Mouse (Mus musculus) ES-Bruce4 (cell line): ENCODE data around the gene Zpr1. TPM values are rescaled to one million over a fixed set of nuclear protein-coding genes. Genes with fewer than 3 reads are reported as not detected.

ENCODE experiments used
- H3K27ac ChIP-seq: 2 replicates; pipeline ENCODE4 v1.5.1; 2012; ENCODE audit warnings: low read length, inconsistent platforms; ENCODE audit not compliant: insufficient read depth
- H3K27me3 ChIP-seq: 2 replicates; pipeline ENCODE4 v1.6.1; 2012; ENCODE audit warnings: mild to moderate bottlenecking, low read length, inconsistent platforms; ENCODE audit not compliant: control insufficient read depth, poor library complexity, insufficient read depth, severe bottlenecking
- H3K36me3 ChIP-seq: 2 replicates; pipeline ENCODE4 v1.6.1; 2012; ENCODE audit warnings: inconsistent platforms, mild to moderate bottlenecking, low read length, moderate library complexity; ENCODE audit not compliant: control insufficient read depth, poor library complexity, insufficient read depth, severe bottlenecking
- H3K4me1 ChIP-seq: one replicate; pipeline ENCODE4 v1.8.1; 2011; ENCODE audit warnings: low read length; ENCODE audit not compliant: control insufficient read depth, insufficient read depth
- H3K4me3 ChIP-seq: 2 replicates; pipeline ENCODE4 v1.5.1; 2011; ENCODE audit warnings: low read depth, mild to moderate bottlenecking, low read length
- H3K9ac ChIP-seq: 2 replicates; pipeline ENCODE4 v1.6.1; 2012; ENCODE audit warnings: low read depth, mild to moderate bottlenecking, inconsistent platforms; ENCODE audit not compliant: poor library complexity, severe bottlenecking
- H3K9me3 ChIP-seq: replicated peaks from 2 replicates; pipeline ENCODE4 v1.6.1; 2012; ENCODE audit warnings: mild to moderate bottlenecking, low read length, inconsistent platforms; ENCODE audit not compliant: control insufficient read depth, poor library complexity, insufficient read depth, severe bottlenecking
- CTCF ChIP-seq: IDR thresholded peaks from one replicate; pipeline ENCODE4 v1.8.1; 2011; ENCODE audit warnings: low read depth, low read length
- EP300 ChIP-seq: IDR thresholded peaks from 2 replicates; pipeline ENCODE4 v1.6.1; 2011; ENCODE audit warnings: low read depth, low read length; ENCODE audit not compliant: insufficient read depth
- POLR2A ChIP-seq: IDR thresholded peaks from one replicate; pipeline ENCODE4 v1.8.1; 2011; ENCODE audit warnings: low read length; ENCODE audit not compliant: insufficient read depth
- polyA plus RNA-seq: library from polyadenylated mRNA; stranded (reverse); fragments of >200 nt; gene quantifications from 2 replicates; pipeline ENCODE4 v1.2.4, GENCODE M21; 2011; ENCODE audit warnings: low read depth; ENCODE audit not compliant: missing spikeins, insufficient read depth, insufficient read length

Gene Zpr1
- polyA plus RNA-seq, 1 experiment, result 69.0 TPM

DNA sequence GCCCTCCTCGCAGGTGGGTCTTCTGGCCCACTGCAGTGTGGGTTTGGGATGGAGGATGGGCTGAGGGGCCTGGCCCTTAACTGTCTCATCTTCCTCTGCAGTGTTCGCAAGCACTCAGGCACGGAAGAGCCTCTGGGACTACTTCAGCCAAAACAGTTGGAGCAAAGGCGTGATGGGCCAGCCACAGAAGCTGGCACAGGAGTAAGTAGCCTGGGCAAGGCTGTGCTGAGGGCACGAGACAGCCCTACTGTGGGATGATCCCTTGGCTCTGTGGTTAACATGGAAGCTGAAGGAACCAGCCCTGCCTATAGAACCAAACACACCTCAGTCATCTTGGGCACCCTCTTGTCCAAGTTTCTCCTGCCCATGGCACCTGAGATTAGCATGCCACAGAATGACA is 3.7 kb upstream of the Zpr1 start:
- Histone ChIP-seq H3K9ac (no peak overlapping the region), H3K36me3 (no peaks in the 10 kb centered on the region), H3K4me1 (no peaks in the 10 kb centered on the region), H3K9me3 (no peaks in the 10 kb centered on the region), H3K27me3 (no peaks in the 10 kb centered on the region), H3K4me3 (no peak overlapping the region), H3K27ac (no peak overlapping the region)
- no peak for TF ChIP-seq POLR2A
- no peak for TF ChIP-seq CTCF
- TF ChIP-seq EP300, result no peak

DNA sequence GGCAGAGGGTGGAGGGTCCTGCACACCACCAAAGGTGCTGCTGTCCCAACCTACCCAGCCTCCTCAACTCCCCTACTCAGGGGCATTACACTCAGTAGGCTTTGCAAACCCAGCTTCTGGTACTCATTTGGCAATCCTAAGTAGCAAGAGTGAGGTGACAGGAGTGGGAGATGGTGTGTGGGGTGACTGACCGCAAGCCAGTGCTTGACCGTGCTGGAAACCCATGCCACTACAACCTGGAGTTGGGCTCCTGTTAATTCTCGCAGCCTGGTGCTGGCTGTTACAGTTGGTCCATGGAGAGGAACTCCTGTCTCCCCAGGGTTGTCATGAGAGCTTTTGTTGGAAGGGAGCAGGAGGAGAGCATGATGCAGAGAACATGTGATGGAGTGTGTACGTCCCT is 2.1 kb upstream of the Zpr1 start:
- no peaks in the 10 kb centered on the region for H3K4me1 ChIP-seq
- H3K27me3 ChIP-seq, result no peaks in the 10 kb centered on the region
- no peak overlapping the region for H3K4me3 ChIP-seq
- no peaks in the 10 kb centered on the region for H3K9me3 ChIP-seq
- peaks cover 10% of the 10 kb centered on the region for H3K36me3 ChIP-seq
- H3K9ac ChIP-seq, result no peak overlapping the region
- no peak for TF ChIP-seq EP300
- no peak for TF ChIP-seq CTCF
- no peak overlapping the region for H3K27ac ChIP-seq

DNA sequence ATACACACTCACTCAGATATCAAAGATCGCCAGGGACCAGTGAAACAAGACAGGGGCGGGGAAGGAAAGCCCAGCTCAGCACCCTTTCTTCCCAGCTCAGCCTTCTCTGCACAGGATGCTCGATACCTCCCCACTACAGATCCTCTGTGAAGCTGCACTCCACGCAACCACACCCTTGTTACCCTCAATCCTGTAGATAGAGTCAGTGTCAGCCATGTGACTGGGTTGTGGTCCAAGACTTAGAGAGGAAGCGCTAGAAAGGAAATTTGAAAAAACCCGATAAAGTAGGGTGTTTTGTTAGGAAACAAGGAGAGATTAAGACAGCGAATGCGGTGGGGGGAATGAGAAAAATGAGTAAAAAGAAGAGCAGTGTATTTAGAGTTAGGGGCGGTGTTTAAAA is 794 bp upstream of the Zpr1 start:
- peaks cover 23% of the 10 kb centered on the region for H3K36me3 ChIP-seq
- H3K9me3 ChIP-seq, result no peaks in the 10 kb centered on the region
- no peaks in the 10 kb centered on the region for H3K27me3 ChIP-seq
- H3K27ac ChIP-seq, result no peak overlapping the region
- H3K9ac ChIP-seq, result peak overlapping the region; percentile 74
- H3K4me3 ChIP-seq, result no peak overlapping the region
- TF ChIP-seq EP300 (no peak), POLR2A (no peak), CTCF (no peak)
- H3K4me1 ChIP-seq, result no peaks in the 10 kb centered on the region

DNA sequence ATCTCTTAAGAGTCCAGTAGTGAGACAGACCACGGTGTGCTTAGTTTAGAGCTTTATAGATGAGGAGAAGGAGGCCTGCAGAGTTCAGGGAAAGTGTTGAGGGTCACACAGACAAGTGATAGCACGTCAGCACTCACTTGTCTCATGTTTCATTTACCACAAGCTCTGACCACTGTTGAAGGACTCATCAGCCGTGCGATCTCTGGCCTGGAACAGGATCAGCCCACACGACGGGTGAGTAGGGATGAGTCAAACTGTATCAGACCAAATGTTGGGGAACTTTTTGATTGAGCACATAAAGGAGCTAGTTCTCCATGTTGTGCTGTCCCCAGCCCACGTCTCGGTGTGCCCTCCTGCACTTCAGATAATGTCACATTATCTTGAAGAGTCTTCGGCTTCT is 1.6 kb downstream of the Zpr1 start:
- H3K4me3 ChIP-seq, result no peak overlapping the region
- TF ChIP-seq CTCF, result no peak
- TF ChIP-seq POLR2A, result no peak
- no peak for TF ChIP-seq EP300
- H3K27me3 ChIP-seq, result no peaks in the 10 kb centered on the region
- H3K27ac ChIP-seq, result no peak overlapping the region
- no peaks in the 10 kb centered on the region for H3K4me1 ChIP-seq
- no peaks in the 10 kb centered on the region for H3K9me3 ChIP-seq
- H3K9ac ChIP-seq, result no peak overlapping the region
- H3K36me3 ChIP-seq, result peaks cover 35% of the 10 kb centered on the region

DNA sequence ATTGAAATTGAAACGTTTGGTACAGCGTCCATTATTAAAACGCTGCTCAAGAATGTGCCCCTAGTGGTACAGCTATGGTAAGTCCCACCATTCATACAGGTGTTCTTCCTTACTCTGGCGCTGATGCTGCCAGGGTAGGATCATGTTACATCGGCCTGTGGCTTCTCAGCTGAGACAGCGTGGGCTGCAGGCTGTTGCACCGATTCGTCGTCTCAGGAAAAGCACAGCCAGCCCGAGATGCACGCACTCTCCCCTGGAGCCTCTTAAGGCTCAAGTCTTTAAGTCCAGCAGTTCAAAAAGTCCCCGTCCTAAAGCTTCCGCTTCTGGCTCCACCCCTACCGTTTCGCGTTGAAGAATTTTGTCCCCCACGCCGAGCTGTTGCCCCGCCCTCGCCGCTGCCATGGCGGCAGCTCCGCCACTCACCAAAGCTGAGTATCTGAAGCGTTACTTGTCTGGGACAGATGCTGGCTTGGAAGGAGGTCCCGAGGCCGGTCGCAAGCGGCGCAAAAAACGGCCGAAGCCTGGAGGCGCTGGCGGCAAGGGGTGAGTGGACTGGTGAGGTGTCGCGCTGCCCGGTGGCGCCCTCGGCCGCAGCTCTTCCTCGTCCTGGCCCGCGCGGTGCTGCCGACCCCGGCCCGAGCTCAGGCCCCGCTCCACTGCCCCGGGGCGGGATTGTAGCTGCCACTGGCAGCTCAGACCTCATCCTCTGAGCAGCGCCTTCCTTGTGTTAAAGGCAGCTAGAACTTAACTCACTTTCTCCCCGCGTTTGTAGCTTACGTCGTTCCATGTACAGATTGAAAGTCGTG is 10.0 kb downstream of the Zpr1 start, which contains the start of gene Bud13:
Gene Bud13 (plus strand): TSS at position 378 of the 806 bp plus-strand sequence.
- TF ChIP-seq CTCF (peak; percentile 10), EP300 (no peak), POLR2A (no peak)
- Histone ChIP-seq H3K9me3 (no peaks in the 10 kb centered on the region), H3K4me3 (peak within 1 kb of the TSS; percentile 60), H3K9ac (peak within 1 kb of the TSS; percentile 79), H3K27ac (peak within 1 kb of the TSS; percentile 38; the same call in 1 of the 2 replicates), H3K27me3 (no peaks in the 10 kb centered on the region), H3K4me1 (no peaks in the 10 kb centered on the region), H3K36me3 (peaks cover 23% of the 10 kb centered on the region)

DNA sequence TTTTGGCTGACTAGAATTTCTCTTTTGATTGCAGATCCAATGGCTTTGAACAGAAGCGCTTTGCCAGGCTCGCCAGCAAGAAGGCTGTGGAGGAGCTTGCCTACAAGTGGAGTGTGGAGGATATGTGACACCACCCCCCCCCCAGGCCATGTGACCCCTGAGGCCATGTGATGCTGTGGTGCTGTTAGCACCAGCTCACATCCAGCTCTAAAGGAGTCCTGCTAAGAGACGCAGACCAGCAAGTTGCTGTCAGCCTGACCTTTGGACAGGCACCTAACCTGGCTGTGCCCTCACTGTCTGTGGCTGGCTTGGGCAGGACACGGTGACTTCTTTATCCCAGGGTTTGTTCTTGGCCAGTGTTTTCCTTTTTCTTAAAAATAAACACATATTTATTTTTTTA is 25.5 kb downstream of the Zpr1 start:
- Histone ChIP-seq H3K4me3 (no peak overlapping the region), H3K9me3 (no peaks in the 10 kb centered on the region), H3K4me1 (no peaks in the 10 kb centered on the region), H3K27me3 (no peaks in the 10 kb centered on the region), H3K9ac (no peak overlapping the region), H3K36me3 (peaks cover 9% of the 10 kb centered on the region; the same call in 1 of the 2 replicates), H3K27ac (no peak overlapping the region)
- TF ChIP-seq POLR2A, result no peak
- no peak for TF ChIP-seq EP300
- no peak for TF ChIP-seq CTCF
